Mouse (Mus musculus): Measurements from ENCODE around the gene Ablim2. TPM values are rescaled to one million over a fixed set of nuclear protein-coding genes. Genes with fewer than 3 reads are reported as not detected.
A peak's percentile ranks its signal among the peaks of the same experiment; 100 is the strongest.

The Ablim2 gene
- polyA plus RNA-seq, 2 experiments from 2014 or later = 2.8 to 3.4 TPM

- no peak for ATAC-seq
These were observed 18.0 kb upstream of the Ablim2 start, which contains the start of gene Sh3tc1 for GRCm38 (mm10) chr5:35739536-35740278. Sh3tc1 (minus strand) TSS chr5:35739987.

- ATAC-seq = no peak
These were observed 17.0 kb upstream of the Ablim2 start for GRCm38 (mm10) chr5:35740716-35741115.

GRCm38 (mm10) chr5:35741225-35741820 lies 16.4 kb upstream of the Ablim2 start:
- no peak for ATAC-seq

- ATAC-seq = no peak
These were observed 14.3 kb upstream of the Ablim2 start for GRCm38 (mm10) chr5:35743238-35743951.

GRCm38 (mm10) chr5:35743990-35744722 lies 13.5 kb upstream of the Ablim2 start:
- ATAC-seq = no peak

- ATAC-seq = no peak
These were observed 12.3 kb upstream of the Ablim2 start for GRCm38 (mm10) chr5:35745406-35745805.

- peak; percentile 66 for ATAC-seq
These were observed 10.8 kb upstream of the Ablim2 start for GRCm38 (mm10) chr5:35746910-35747309.

- no peak for ATAC-seq
These were observed 8.3 kb upstream of the Ablim2 start for GRCm38 (mm10) chr5:35749416-35749815.

GRCm38 (mm10) chr5:35750026-35750425 lies 7.7 kb upstream of the Ablim2 start:
- ATAC-seq = no peak

GRCm38 (mm10) chr5:35751016-35751415 lies 6.7 kb upstream of the Ablim2 start:
- no peak for ATAC-seq

- no peak for ATAC-seq
These were observed 2.4 kb upstream of the Ablim2 start for GRCm38 (mm10) chr5:35755131-35755733.

- ATAC-seq = no peak
These were observed 1.7 kb upstream of the Ablim2 start for GRCm38 (mm10) chr5:35756020-35756419.

GRCm38 (mm10) chr5:35756997-35757638 lies 562 bp upstream of the Ablim2 start:
- peak; percentile 60 for ATAC-seq

- ATAC-seq = peak; percentile 8
These were observed 687 bp downstream of the Ablim2 start for GRCm38 (mm10) chr5:35758081-35759053.

GRCm38 (mm10) chr5:35761323-35761722 lies 3.6 kb downstream of the Ablim2 start:
- no peak for ATAC-seq

- no peak for ATAC-seq
These were observed 4.7 kb downstream of the Ablim2 start for GRCm38 (mm10) chr5:35762388-35762787.

GRCm38 (mm10) chr5:35762850-35763249 lies 5.2 kb downstream of the Ablim2 start:
- ATAC-seq = no peak

GRCm38 (mm10) chr5:35765909-35766308 lies 8.2 kb downstream of the Ablim2 start:
- ATAC-seq = no peak

GRCm38 (mm10) chr5:35768525-35768924 lies 10.8 kb downstream of the Ablim2 start:
- no peak for ATAC-seq

GRCm38 (mm10) chr5:35768997-35769396 lies 11.3 kb downstream of the Ablim2 start:
- no peak for ATAC-seq

- no peak for ATAC-seq
These were observed 12.6 kb downstream of the Ablim2 start for GRCm38 (mm10) chr5:35770246-35770645.

All from CD4-positive, CD25-positive, alpha-beta regulatory T cell, adult 4 months (primary cell).